Mouse (Mus musculus): ENCODE measurements around the gene Rbms2. TPM values are rescaled to one million over a fixed set of nuclear protein-coding genes. Genes with fewer than 3 reads are reported as not detected.
A peak's percentile ranks its signal among the peaks of the same experiment; 100 is the strongest.

The Rbms2 gene
- polyA plus RNA-seq, 1 experiment from 2014 or later = 36.0 TPM

DNA sequence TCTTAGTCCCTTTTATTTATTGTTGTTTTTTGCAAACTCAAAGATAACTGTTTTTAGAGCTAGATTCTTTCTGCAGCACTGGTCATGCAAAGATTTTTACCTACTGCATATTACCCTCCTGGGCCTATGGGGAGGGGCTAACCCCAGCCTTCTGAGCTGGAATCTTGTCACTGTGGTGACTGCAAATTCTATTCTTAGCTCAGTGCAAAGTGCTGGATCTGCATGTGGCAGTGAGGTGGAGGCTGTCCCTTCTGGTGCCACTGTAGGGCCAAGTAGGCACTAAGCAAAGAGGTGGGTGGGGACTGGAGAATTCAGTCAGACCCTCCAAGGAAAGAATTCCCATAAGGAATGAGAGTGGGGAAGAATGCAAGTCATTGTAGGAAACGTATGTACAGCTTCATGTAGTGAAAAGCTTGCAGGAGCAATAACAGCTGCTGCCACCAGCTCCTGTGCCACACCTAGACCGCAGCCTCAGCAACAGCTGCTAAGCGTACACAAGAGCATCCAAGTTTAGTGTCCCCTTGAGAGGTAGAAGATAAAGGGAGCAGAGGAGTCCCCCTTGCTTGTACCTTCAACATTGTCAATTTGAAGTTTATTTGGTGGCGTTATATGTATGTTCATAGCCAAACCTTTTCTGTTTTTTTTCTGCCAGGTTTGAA is 69.9 kb downstream of the Rbms2 start:
- Histone ChIP-seq H3K4me2 (replicated peaks; ENCODE audit: low read depth, low read length) (no peak overlapping the region), H3K9me3 (ENCODE audit: control insufficient read depth, low read length) (no peaks in the 10 kb centered on the region), H3K4me1 (ENCODE audit: control insufficient read depth, insufficient read depth, low read length) (0 out of 2 replicates have a peak, but pooled peaks cover 3% of the 10 kb centered on the region), H3K36me3 (ENCODE audit: control insufficient read depth, insufficient read depth, low read length) (peaks cover 56% of the 10 kb centered on the region), H3K9ac (ENCODE audit: low read depth, low read length) (no peak overlapping the region), H3K27me3 (ENCODE audit: control insufficient read depth, insufficient read depth, low read length) (no peaks in the 10 kb centered on the region), H3K4me3 (ENCODE audit: low read length) (no peak overlapping the region), H3K27ac (ENCODE audit: low read depth, low read length) (no peak overlapping the region)
- 84% methylated on average over 4 of the region's 4 CpGs for WGBS
- no peak for ATAC-seq (ENCODE audit: low FRiP score, low TSS enrichment)

GRCm38 (mm10) chr10:128097587-128097971 is 82.5 kb downstream of the Rbms2 start:
- WGBS = under 1% methylated on average over 13 of the region's 13 CpGs
- no peaks in the 10 kb centered on the region for H3K36me3 ChIP-seq (ENCODE audit: control insufficient read depth, insufficient read depth, low read length)
- peak overlapping the region; percentile 99 for H3K4me3 ChIP-seq (ENCODE audit: low read length)
- H3K9me3 ChIP-seq (ENCODE audit: control insufficient read depth, low read length) = no peaks in the 10 kb centered on the region
- peaks cover 27% of the 10 kb centered on the region for H3K4me1 ChIP-seq (ENCODE audit: control insufficient read depth, insufficient read depth, low read length)
- H3K27ac ChIP-seq (ENCODE audit: low read depth, low read length) = peak overlapping the region; percentile 74
- no peaks in the 10 kb centered on the region for H3K27me3 ChIP-seq (ENCODE audit: control insufficient read depth, insufficient read depth, low read length)
- ATAC-seq (ENCODE audit: low FRiP score, low TSS enrichment) = no peak
- H3K9ac ChIP-seq (ENCODE audit: low read depth, low read length) = peak overlapping the region; percentile 88
- H3K4me2 ChIP-seq (replicated peaks; ENCODE audit: low read depth, low read length) = peak overlapping the region; percentile 76

DNA sequence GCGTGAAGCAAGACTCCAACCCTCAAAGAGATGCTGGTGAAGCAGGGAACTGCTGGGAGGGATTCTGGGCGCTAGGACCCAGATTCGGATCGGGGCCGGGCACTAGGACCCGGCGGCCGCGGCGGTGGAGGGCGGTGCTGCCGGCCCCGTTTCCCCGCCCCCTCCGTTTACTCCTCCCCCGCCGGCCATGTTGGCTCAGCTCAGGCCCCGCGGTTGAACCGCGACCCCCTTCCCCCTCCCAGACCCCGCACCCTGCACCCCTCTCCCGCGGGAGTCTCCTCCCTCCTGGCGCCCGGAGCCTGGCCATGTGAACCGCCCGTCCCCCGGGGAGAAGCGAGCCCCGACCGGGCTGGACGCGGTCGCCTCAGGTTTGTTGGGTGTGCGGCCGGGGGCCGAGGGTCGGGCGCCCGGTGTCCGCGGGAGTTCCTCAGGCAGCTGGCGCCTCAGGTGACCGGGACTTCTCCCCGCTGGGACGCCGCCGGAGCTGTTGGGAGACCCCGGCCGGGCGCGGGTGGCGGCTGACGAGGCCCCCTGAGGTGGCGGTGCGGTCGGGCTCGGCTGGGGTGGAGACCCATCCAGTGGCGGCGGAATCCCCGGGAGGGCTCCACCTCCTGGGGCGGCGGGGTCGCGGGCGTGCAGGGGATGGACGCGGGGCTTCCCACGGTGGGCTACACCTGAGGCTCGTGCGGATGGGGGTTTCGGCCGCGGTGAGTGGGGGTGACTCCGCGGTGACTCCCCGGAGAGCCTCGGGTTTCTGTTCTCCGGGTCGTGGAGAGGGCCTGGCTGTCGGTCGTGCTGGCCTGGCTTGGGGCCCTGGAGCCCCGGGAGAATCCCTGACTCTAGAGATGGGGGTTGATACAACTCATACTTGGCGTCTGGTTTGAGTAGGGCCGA is 83.2 kb downstream of the Rbms2 start:
- Histone ChIP-seq H3K27me3 (ENCODE audit: control insufficient read depth, insufficient read depth, low read length) (no peaks in the 10 kb centered on the region), H3K27ac (ENCODE audit: low read depth, low read length) (peak overlapping the region; percentile 74), H3K4me1 (ENCODE audit: control insufficient read depth, insufficient read depth, low read length) (peaks cover 29% of the 10 kb centered on the region), H3K36me3 (ENCODE audit: control insufficient read depth, insufficient read depth, low read length) (no peaks in the 10 kb centered on the region), H3K4me3 (ENCODE audit: low read length) (peak overlapping the region; percentile 99), H3K9me3 (ENCODE audit: control insufficient read depth, low read length) (no peaks in the 10 kb centered on the region), H3K9ac (ENCODE audit: low read depth, low read length) (peak overlapping the region; percentile 88), H3K4me2 (replicated peaks; ENCODE audit: low read depth, low read length) (peak overlapping the region; percentile 76)
- ATAC-seq (ENCODE audit: low FRiP score, low TSS enrichment) = peak; percentile 80
- 1% methylated on average over 80 of the region's 86 CpGs for WGBS

DNA sequence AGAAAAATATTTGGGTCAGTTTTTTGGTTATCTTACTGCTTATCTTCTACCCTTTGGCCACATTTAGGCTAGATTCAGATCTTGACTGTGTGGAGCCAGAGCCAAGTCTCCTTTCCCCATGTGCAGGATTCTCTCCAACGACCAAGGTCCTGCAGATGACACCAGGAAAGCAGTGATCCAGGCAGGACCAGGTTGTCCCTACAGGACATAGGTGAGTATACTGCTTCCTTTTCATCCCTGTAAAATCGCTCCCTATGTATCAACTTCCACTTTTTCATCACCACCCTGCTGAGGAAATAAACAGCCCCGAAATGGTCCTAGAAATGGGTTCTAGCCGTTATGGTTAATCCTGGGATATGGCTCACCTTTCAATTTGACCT is 83.8 kb downstream of the Rbms2 start:
- H3K4me3 ChIP-seq (ENCODE audit: low read length) = peak overlapping the region; percentile 99
- no peaks in the 10 kb centered on the region for H3K27me3 ChIP-seq (ENCODE audit: control insufficient read depth, insufficient read depth, low read length)
- peak overlapping the region; percentile 88; the same call in 1 of the 2 replicates for H3K9ac ChIP-seq (ENCODE audit: low read depth, low read length)
- no peaks in the 10 kb centered on the region for H3K9me3 ChIP-seq (ENCODE audit: control insufficient read depth, low read length)
- peak overlapping the region; percentile 74; the same call in 1 of the 2 replicates for H3K27ac ChIP-seq (ENCODE audit: low read depth, low read length)
- 0 out of 2 replicates have a peak overlapping the region, but pooled peaks have one; percentile 0 for H3K4me2 ChIP-seq (replicated peaks; ENCODE audit: low read depth, low read length)
- H3K4me1 ChIP-seq (ENCODE audit: control insufficient read depth, insufficient read depth, low read length) = peaks cover 35% of the 10 kb centered on the region
- no peaks in the 10 kb centered on the region for H3K36me3 ChIP-seq (ENCODE audit: control insufficient read depth, insufficient read depth, low read length)
- ATAC-seq (ENCODE audit: low FRiP score, low TSS enrichment) = no peak
- 27% methylated on average over 4 of the region's 4 CpGs for WGBS

DNA sequence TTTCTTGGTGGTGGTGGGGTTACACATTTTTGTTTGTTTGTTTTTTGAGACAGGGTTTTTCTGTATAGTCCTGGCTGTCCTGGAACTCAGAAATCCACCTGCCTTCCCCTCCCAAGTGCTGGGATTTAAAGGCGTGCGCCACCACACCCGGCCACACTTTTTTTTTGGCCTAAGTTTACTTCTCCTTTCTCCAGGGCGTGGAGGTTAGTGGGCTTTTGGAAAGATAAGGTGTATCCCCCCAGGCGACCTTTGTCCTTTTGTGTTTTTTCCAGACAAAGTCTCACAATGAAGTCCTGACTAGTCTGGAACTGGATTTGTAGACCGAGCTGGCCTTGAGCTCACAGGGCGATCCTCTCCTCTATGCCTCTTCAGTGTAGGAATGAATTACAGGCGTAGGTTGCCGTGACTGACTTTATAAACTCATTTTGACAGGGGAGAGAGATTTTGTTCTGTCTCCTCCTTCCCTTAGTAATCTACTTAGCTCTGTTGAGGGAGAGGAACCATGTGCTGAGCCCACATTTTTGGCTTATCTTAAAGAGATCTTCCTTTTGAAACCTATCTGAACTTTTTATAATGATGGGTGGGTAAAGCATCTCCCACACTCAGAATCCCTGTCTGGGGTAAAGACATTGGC is 85.0 kb downstream of the Rbms2 start:
- 35% methylated on average over 9 of the region's 9 CpGs for WGBS
- peaks cover 4% of the 10 kb centered on the region for H3K36me3 ChIP-seq (ENCODE audit: control insufficient read depth, insufficient read depth, low read length)
- no peaks in the 10 kb centered on the region for H3K9me3 ChIP-seq (ENCODE audit: control insufficient read depth, low read length)
- H3K9ac ChIP-seq (ENCODE audit: low read depth, low read length) = 0 out of 2 replicates have a peak overlapping the region, but pooled peaks have one; percentile 37
- no peak for ATAC-seq (ENCODE audit: low FRiP score, low TSS enrichment)
- no peaks in the 10 kb centered on the region for H3K27me3 ChIP-seq (ENCODE audit: control insufficient read depth, insufficient read depth, low read length)
- H3K4me3 ChIP-seq (ENCODE audit: low read length) = peak overlapping the region; percentile 23; the same call in 1 of the 2 replicates
- H3K27ac ChIP-seq (ENCODE audit: low read depth, low read length) = peak overlapping the region; percentile 51; the same call in 1 of the 2 replicates
- peaks cover 44% of the 10 kb centered on the region for H3K4me1 ChIP-seq (ENCODE audit: control insufficient read depth, insufficient read depth, low read length)
- H3K4me2 ChIP-seq (replicated peaks; ENCODE audit: low read depth, low read length) = peak overlapping the region; percentile 92

GRCm38 (mm10) chr10:128094340-128094968 is 85.6 kb downstream of the Rbms2 start:
- ATAC-seq (ENCODE audit: low FRiP score, low TSS enrichment) = peak; percentile 68
- Histone ChIP-seq H3K27me3 (ENCODE audit: control insufficient read depth, insufficient read depth, low read length) (no peaks in the 10 kb centered on the region), H3K27ac (ENCODE audit: low read depth, low read length) (peak overlapping the region; percentile 93; the same call in 1 of the 2 replicates), H3K9me3 (ENCODE audit: control insufficient read depth, low read length) (no peaks in the 10 kb centered on the region), H3K4me2 (replicated peaks; ENCODE audit: low read depth, low read length) (peak overlapping the region; percentile 92), H3K4me3 (ENCODE audit: low read length) (peak overlapping the region; percentile 23), H3K9ac (ENCODE audit: low read depth, low read length) (0 out of 2 replicates have a peak overlapping the region, but pooled peaks have one; percentile 37), H3K4me1 (ENCODE audit: control insufficient read depth, insufficient read depth, low read length) (peaks cover 44% of the 10 kb centered on the region), H3K36me3 (ENCODE audit: control insufficient read depth, insufficient read depth, low read length) (peaks cover 11% of the 10 kb centered on the region)
- WGBS = 12% methylated on average over 19 of the region's 19 CpGs

DNA sequence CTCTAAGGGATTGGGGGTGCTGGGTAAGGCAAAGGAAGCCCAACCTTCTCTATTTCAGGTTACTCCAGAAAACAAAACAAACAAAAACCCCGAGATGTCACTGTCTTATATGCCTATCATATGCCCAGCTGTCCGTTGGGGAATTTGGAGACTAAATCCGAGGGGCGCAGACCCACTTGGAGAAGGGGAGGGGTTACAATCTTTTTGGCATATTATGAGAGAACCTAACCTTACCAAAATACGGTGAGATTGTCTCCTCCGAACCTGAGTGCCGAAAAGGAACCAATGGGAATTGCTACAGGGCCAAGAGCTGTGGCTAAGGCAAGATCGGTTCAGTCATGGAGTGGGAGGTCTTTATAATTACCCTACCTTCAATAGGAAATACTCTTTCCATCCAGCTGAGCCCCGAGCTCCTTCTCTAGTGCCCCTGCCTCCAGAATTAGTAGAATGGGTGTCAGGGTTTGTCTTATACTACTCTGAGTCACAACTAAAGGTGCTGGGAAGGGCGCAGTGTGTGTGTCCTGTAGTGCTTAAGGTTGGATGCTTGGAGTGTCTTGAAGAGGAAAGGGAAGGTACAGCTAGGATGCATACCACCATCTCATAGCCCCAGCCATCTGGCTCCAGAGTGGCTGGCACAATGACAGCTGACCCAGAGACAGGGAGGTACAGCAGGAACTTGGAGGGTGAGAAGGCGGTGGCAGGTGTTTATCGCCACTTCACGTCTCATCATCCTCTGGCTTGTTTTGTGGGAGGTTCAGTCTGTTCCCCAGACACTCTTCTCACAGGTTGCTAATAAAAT is 86.4 kb downstream of the Rbms2 start:
- ATAC-seq (ENCODE audit: low FRiP score, low TSS enrichment) = no peak
- Histone ChIP-seq H3K4me1 (ENCODE audit: control insufficient read depth, insufficient read depth, low read length) (peaks cover 44% of the 10 kb centered on the region), H3K9me3 (ENCODE audit: control insufficient read depth, low read length) (no peaks in the 10 kb centered on the region), H3K36me3 (ENCODE audit: control insufficient read depth, insufficient read depth, low read length) (peaks cover 18% of the 10 kb centered on the region), H3K9ac (ENCODE audit: low read depth, low read length) (peak overlapping the region; percentile 72), H3K4me2 (replicated peaks; ENCODE audit: low read depth, low read length) (peak overlapping the region; percentile 92), H3K4me3 (ENCODE audit: low read length) (peak overlapping the region; percentile 68), H3K27me3 (ENCODE audit: control insufficient read depth, insufficient read depth, low read length) (no peaks in the 10 kb centered on the region), H3K27ac (ENCODE audit: low read depth, low read length) (peak overlapping the region; percentile 93)
- 26% methylated on average over 13 of the region's 13 CpGs for WGBS
